Mouse (Mus musculus) spleen, embryonic (tissue): ENCODE data around the gene Dock10.

ENCODE experiments used
- CTCF ChIA-PET: fragments of 350-600 bp; sonication (Branson Sonifier 250); formaldehyde crosslinking; loops from one replicate; lab custom pipeline; 2022; lab: Charles Lee

The Dock10 gene

GRCm38 (mm10) chr1:80757977-80758797 lies at the start of gene Dock10:
Gene Dock10 (minus strand): TSS chr1:80758527.
- CTCF ChIA-PET: interaction anchor here (0.6 to 1.1 kb wide), 6 partner anchors 30 to 138 kb away, joined by 3 to 4 read pairs (median 4); no protein-coding TSS in a partner anchor

GRCm38 (mm10) chr1:80806835-80807398 lies 48.6 kb upstream of the Dock10 start:
- CTCF ChIA-PET: interaction anchor here (0.8 kb wide), 1 partner anchor 1959 kb away, joined by 7 read pairs; no protein-coding TSS in a partner anchor

GRCm38 (mm10) chr1:80802023-80802422 lies 43.7 kb upstream of the Dock10 start:
- CTCF ChIA-PET: no interaction called here

GRCm38 (mm10) chr1:80785066-80785779 lies 26.9 kb upstream of the Dock10 start:
- CTCF ChIA-PET: no interaction called here

GRCm38 (mm10) chr1:80784155-80784554 lies 25.8 kb upstream of the Dock10 start:
- CTCF ChIA-PET: no interaction called here

- CTCF ChIA-PET: no interaction called here
Observed at GRCm38 (mm10) chr1:80765504-80765903, 7.2 kb upstream of the Dock10 start.

GRCm38 (mm10) chr1:80763042-80763950 lies 5.0 kb upstream of the Dock10 start:
- CTCF ChIA-PET: interaction anchor here (0.5 to 0.6 kb wide), 2 partner anchors 13 to 63 kb away, joined by 3 to 6 read pairs; no protein-coding TSS in a partner anchor

- CTCF ChIA-PET: interaction anchor here (0.7 to 1.1 kb wide), 3 partner anchors 31 to 139 kb away, joined by 3 to 4 read pairs (median 4); no protein-coding TSS in a partner anchor
Observed at GRCm38 (mm10) chr1:80758798-80759184, 464 bp upstream of the Dock10 start.

GRCm38 (mm10) chr1:80757650-80757976 lies 714 bp downstream of the Dock10 start:
- CTCF ChIA-PET: interaction anchor here (0.5 to 1.1 kb wide), 5 partner anchors 30 to 243 kb away, joined by 3 to 4 read pairs (median 3); no protein-coding TSS in a partner anchor

GRCm38 (mm10) chr1:80756824-80757649 lies 1.3 kb downstream of the Dock10 start:
- CTCF ChIA-PET: interaction anchor here (0.5 to 1.0 kb wide), 4 partner anchors 10 to 243 kb away, joined by 3 to 7 read pairs (median 3); no protein-coding TSS in a partner anchor

GRCm38 (mm10) chr1:80756060-80756439 lies 2.3 kb downstream of the Dock10 start:
- CTCF ChIA-PET: no interaction called here

- CTCF ChIA-PET: no interaction called here
Observed at GRCm38 (mm10) chr1:80755296-80756059, 2.8 kb downstream of the Dock10 start.

- CTCF ChIA-PET: interaction anchor here (0.5 kb wide), 1 partner anchor 99 kb away, joined by 4 read pairs; no protein-coding TSS in a partner anchor
Observed at GRCm38 (mm10) chr1:80749122-80749521, 9.2 kb downstream of the Dock10 start.

- CTCF ChIA-PET: interaction anchor here (0.6 to 0.7 kb wide), 3 partner anchors 10 to 71 kb away, joined by 3 to 12 read pairs (median 7); no protein-coding TSS in a partner anchor
Observed at GRCm38 (mm10) chr1:80746691-80747463, 11.4 kb downstream of the Dock10 start.

- CTCF ChIA-PET: interaction anchor here (0.6 to 0.7 kb wide), 2 partner anchors 71 to 485 kb away, joined by 6 to 12 read pairs; no protein-coding TSS in a partner anchor
Observed at GRCm38 (mm10) chr1:80746195-80746594, 12.1 kb downstream of the Dock10 start.

- CTCF ChIA-PET: no interaction called here
Observed at GRCm38 (mm10) chr1:80739472-80739871, 18.9 kb downstream of the Dock10 start.

- CTCF ChIA-PET: interaction anchor here (0.6 to 0.7 kb wide), 2 partner anchors 90 to 248 kb away, joined by 3 to 4 read pairs; no protein-coding TSS in a partner anchor
Observed at GRCm38 (mm10) chr1:80737812-80738391, 20.4 kb downstream of the Dock10 start.
